Mouse (Mus musculus): Measurements from ENCODE around the gene Ndufaf8.

Ndufaf8 gene

DNA sequence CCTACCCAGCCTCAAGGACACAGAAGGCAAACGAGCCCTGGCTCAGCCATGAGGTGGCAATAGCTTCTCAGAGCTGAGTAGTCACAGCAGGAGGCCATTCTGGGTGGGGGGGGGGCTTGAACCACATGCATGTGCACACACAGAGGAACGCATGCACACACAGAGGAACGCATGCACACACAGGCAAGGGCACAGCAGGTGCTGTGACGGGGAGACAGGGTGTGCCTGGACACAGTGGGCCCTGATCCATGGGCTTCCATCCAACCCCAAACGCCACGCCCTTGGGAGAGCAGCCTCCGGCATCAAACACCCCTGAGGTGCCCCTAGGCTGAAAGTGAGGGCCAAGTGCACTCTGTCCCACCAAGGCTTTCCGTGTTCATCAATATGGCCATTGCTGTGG is 37.5 kb downstream of the Ndufaf8 start:
- DNase-seq: no peak

DNA sequence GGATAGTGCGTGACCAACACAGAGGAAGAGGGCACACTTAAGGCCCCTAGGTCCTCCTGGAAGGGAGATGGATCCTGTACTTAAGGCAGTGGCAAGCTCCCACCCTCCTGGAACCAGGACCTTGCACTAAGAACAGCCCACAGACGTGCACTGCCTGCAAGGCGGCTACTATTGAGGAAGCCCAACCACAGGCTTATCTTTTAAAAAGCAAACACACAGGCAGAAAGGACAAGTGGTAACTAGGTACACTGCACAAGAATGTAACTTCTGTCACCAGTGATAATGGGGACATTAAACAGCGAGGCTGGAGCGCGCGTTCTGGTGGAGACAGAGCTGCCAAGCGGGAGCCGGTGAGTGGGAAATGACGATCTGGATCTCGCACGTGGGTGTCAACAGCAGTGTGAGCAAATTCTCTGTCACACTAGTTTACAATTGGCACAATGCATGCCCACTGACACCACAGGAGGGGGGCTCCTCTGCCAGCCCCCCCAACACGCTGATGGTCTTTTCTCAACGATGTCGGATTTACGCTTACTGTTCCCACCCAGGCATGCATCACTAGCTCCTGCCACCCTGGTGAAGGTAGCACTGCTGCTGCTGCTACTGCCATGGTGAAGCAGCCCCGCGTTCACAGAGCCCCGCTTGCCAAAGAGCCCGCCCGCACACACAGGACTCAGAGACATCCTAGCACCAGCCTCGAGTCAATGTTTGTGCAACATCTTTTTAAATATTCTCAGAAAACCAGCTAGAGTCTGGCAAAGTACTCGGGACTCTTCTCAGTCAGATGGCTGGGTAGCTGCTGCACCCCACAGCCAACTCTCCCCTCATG is 38.3 kb downstream of the Ndufaf8 start:
- no peak for DNase-seq

DNA sequence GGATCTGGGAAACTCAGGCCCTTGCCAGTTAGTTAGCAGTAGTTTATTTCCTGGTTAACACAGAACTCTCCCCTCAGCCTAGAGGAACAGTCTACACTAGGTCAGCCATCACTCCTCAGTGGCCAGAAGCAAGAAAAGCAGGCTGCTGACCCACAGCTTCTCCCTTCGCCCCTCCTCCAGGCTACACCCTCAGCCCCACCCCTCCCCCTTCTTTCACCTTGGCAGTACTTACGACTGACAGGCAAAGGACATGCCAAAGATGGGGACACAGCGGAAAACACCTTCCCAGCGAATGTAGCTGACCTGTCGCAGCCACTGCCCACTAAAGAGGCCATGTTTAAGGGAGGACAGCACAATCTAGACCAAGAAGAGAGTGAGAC is 38.9 kb downstream of the Ndufaf8 start:
- no peak for DNase-seq

DNA sequence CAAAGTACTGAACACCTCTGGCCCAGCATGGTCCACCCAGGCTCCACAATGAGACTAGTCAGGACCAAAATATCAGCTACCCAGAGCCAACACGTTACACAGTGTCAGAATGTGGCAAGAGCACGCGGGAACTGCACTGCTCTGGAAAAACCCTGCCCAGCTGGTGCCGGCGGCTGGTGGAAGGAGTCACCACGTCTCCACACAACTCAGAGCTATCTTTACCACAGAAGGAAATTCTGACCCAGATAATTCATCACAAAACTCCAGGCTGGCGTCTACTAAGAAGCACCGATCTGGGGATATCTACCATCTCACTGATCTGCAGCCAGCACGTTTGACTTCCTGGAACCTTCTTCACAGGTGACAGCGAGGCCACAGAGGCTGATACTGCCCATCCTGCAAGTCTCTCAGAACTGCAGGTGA is 40.6 kb downstream of the Ndufaf8 start:
- no peak for DNase-seq

DNA sequence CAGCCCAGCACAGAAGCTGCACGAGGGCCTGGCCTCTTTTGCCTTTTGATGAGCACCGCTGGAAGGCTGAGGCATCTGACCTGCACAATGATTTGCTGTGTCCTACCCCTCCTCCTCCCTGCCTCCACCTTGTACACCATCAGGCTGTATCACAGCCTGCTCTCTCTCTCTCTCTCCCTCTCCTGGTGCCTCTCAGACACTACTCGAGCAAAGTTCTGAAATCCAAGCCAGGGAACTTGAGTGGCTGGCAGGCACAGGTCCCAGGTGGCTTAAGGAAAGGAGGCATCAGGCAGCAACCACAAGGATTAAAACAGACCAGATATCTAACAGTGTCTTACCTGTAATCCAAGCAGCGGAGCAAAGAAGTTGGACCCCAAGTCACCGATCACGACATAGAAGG is 41.5 kb downstream of the Ndufaf8 start:
- no peak for DNase-seq

DNA sequence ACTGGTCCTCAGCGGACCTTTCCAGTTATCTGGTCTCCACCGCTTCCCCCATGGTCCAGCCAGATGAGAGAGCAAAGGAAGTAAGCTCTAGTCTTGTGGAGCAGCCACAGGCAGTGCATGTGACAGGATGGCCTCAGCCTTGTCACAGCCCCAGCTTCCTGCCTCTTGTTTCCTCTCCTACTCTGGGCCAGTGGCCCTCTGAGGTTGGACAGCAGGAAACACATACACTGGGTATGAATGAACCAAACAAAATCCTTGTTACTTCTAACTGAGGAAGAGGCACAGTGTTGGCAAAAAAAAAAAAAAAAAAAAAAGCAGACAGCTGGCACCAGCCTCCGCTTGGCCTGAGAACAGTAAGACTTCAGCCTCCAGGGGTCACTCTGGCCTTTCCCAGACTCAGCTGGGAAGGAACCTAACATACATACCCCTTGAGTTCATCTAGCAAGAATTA is 43.9 kb downstream of the Ndufaf8 start:
- peak; percentile 85 for DNase-seq

DNA sequence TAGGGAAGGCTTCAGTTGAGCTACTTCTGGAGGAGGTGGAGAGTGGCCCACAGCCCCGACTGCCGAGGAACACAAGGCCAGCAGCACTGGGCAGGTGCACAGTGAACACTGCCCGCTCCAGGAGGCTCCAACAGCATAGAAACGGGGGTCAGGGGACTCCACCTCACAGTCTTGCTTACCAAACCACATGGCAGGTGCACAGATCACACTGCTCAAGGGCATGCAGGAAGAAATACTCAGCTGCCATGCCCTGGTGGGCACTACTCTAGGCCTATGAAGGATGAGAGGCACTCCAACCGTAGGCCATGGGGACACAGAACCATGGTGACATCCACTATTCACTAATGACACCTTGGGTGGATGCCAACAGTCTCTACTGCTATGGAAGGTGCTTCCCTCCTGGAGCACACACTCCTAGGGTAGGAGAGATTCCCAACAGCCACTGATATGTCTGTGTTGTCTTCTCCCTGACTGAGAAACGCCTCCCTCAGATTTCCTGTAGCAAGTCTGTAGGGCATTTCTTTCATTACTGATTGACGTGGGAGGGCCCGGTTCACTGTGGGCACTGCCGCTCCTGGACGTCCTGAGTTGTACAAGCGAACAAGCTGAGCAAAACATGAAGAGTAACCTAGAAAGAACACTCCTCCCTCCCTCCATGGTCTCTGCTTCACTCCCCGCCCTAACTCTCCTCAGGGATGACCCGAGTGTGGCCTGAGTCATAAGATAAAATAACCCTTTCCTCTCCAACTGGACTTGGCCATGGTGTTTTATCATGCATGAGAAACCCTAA is 45.2 kb downstream of the Ndufaf8 start:
- peak; percentile 93 for DNase-seq

DNA sequence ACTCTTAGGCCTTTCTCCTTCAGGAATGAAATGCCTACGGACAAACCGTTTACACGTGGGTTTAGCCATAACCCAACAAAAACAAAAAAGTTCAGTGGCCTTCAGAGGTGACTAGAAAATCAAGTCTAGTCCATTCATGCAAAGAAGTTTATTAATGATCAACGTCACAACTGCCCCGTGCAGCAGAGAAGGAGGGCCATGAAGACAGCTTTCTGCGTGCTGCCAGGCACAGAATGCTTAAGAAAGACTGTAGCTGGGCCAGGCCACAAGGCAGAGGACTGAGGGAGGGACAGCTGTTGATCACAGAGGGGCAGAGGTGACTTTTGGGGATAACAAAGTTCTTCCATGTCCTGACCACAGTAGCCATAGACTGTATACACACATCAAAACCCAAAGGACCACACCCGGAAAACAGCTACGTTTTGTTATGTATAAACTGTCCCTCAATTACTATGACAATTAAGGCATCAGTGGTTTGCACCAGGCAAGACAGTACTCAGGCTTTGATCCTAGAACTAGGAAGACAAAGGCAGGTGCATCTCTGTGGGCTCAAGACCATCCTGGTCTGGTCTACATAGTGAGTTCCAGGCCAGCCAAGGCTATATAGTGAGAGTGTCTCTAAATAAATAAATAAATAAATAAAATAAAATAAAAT is 49.6 kb downstream of the Ndufaf8 start:
- DNase-seq: peak; percentile 84

DNA sequence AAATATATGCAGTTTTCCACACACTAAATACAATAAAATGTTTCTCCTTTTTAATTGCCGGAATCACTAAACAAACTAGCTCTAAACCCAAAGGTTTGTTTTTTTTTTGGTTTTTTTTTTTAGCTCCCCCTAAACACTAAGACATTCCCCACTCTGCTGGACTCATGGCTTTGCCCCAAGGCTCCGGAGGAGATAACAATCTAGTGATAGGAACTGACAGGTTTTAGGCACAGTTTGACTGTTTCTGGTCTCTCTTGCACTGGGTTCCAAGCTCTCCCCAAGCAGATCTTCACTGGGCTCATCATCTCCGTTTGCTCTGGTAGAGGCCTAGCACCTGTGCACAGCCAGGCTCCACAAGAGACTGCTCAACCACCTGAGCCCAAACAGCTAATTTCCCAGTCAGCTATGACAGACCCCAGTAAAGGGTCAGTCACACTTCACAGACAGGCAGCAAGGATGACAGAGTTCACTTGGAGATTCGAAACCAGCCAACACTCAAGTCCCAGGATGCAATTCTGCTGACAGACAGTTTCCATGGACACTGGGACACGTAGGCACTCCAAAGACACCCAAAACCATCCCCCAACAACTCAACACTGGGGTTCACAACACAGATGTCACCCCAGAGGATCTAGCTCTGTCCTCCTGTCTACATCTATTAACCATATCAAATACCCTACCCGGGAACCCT is 50.9 kb downstream of the Ndufaf8 start:
- DNase-seq: peak; percentile 60
